In genomic region chr3:122497871-122498270, GRCm38 (mm10) we compare ENCODE assay signal across 19 mouse cellular contexts.
DNase-seq lines count a peak whose midpoint lies in the region.
"Had no signal": no experiment of that assay in that cellular context is flagged by ENCODE, and none has a peak within 500 bp of the region (broad histone marks: within the 10 kb centered on the region; RNA-seq: fewer than 3 reads in every experiment).

No protein-coding gene starts in this region.

- no peak overlapping the region for H3K4me3 ChIP-seq in macrophage (ENCODE audit: inconsistent target)
- H3K4me3 ChIP-seq: embryonic facial prominence, embryonic 10.5 days; erythroblast, embryonic 14.5 days; forebrain, embryonic 15.5 days; hindbrain, embryonic 15.5 days; midbrain, embryonic 12.5 days had no signal

- WGBS in macrophage (ENCODE audit: missing documents), result 63% methylated on average over 6 of the region's 6 CpGs

- no peaks in the 10 kb centered on the region for H3K36me3 ChIP-seq in macrophage (ENCODE audit: inconsistent target)
- H3K36me3 ChIP-seq: embryonic facial prominence, embryonic 10.5 days; forebrain, embryonic 15.5 days; hindbrain, embryonic 15.5 days; midbrain, embryonic 12.5 days had no signal

- H3K27ac ChIP-seq in macrophage, result peak overlapping the region; percentile 50
- H3K27ac ChIP-seq: forebrain, embryonic 15.5 days; hindbrain, embryonic 15.5 days; midbrain, embryonic 12.5 days had no signal

- H3K79me2 ChIP-seq in macrophage (ENCODE audit: inconsistent target), result peaks cover 99% of the 10 kb centered on the region

- DNase-seq in heart, adult 11 months, result peak; percentile 96
- no peak for DNase-seq in heart, postnatal 4 days
- peak; percentile 38 to 64 for DNase-seq in kidney, postnatal 25 days
- no peak for DNase-seq in kidney, adult 11 months
- DNase-seq in adrenal gland, adult 8-10 months, result peak; percentile 82
- no peak for DNase-seq in layer of hippocampus, adult 8-10 months (ENCODE audit: low spot score in 2 of 2)
- DNase-seq in left cerebral cortex, adult 18-20 months (ENCODE audit: low spot score in 2 of 2), result no peak
- DNase-seq: B cell, adult 2 months; cerebellum, postnatal 14 days; kidney, adult 8-10 months; layer of hippocampus, adult 9-11 months; liver; right cerebral cortex, adult 18-20 months had no signal

Comparison
In these comparisons a context has a peak if more than half of its experiments do, and no peak if none do; other contexts are left out.
1. DNase-seq: peak in heart, adult 11 months (single experiment), kidney, postnatal 25 days (2 of 2) and adrenal gland, adult 8-10 months (single experiment); none in heart, postnatal 4 days (single experiment), kidney, adult 11 months (single experiment), layer of hippocampus, adult 8-10 months (0 of 2) and left cerebral cortex, adult 18-20 months (0 of 2).